Mouse (Mus musculus): ENCODE measurements at regions not wholly inside any gene's neighbourhood (a gene's known extent, or its start where the extent isn't known, plus 50 kb on each side); places are given as distances from the start of the nearest gene placed in this dataset.

DNA sequence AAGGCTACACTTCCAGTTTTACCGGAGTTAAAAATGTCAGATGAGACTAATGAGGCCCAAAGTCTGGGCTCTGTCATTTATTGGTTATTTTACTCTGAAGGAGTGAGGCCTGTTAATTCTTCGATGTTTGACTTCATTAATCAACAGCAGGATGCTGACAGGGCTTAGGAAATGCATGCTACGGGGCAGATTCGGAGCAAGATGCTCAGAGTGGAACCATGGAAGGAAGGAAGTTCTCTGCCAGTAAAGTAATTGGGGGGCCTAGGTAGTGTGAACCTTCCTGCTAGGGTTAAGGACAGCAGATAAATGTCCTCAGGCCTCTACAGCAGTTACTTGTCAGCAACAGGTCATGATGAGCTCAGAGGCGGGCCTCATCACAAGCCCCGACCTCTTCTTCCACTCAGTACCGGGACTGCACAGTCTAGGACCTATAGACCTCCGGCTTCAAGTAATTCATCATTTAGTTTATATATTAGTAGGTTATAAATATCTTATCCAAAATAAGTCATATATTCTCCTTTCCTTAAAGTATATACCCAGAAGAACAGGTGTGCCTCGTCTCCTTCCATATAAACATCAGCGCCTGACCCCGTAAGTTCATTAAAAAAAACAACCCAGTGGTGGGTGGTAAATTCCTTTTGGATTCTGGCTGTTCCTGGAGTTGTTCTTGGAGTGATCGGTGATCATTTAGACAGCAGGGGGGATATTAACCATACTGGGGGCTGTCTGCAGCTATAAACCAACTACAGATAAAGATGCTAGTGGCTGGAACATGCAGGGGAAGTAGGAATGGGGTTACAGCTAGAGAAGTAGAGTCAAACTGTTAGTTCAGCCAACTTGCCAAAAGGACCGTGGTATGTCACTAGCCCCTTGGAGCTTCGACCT, 124.9 kb upstream of the Egflam start:
- Histone ChIP-seq H3K79me2 (ENCODE audit: control insufficient read depth, insufficient read depth, low read length, poor library complexity) (no peaks in the 10 kb centered on the region), H3K36me3 (ENCODE audit: control insufficient read depth in 1 of 2, insufficient read depth in 2 of 2, low read length in 2 of 2) (no peaks in the 10 kb centered on the region), H3K9ac (ENCODE audit: control insufficient read depth, low read depth, low read length, poor library complexity, severe bottlenecking) (no peak overlapping the region), H3K27ac (ENCODE audit: control insufficient read depth, low read depth, low read length) (no peak overlapping the region), H3K4me3 (ENCODE audit: control insufficient read depth in 1 of 2, insufficient read depth in 1 of 2, low read depth in 2 of 2, low read length in 2 of 2) (no peak overlapping the region), H3K4me1 (ENCODE audit: control insufficient read depth in 1 of 2, insufficient read depth in 2 of 2, low read length in 2 of 2) (no peaks in the 10 kb centered on the region), H3K9me3 (replicated peaks; ENCODE audit: insufficient read depth, low read length) (no peaks in the 10 kb centered on the region), H3K27me3 (ENCODE audit: control insufficient read depth in 1 of 2, insufficient read depth in 2 of 2, low read length in 2 of 2) (peaks cover 0 to 3% of the 10 kb centered on the region in 2 experiments; a peak in 2 of 4 replicates)
- DNase-seq (ENCODE audit: low read depth, low spot score) = no peak
- no peak for TF ChIP-seq POLR2AphosphoS2 (IDR thresholded peaks at IDR 0.05; ENCODE audit: low read length)
- TF ChIP-seq ZMIZ1 (IDR thresholded peaks at IDR 0.05; ENCODE audit: low read depth, low read length) = no peak
- no peak for TF ChIP-seq RCOR1 (IDR thresholded peaks at IDR 0.05; ENCODE audit: low read depth, low read length)
- no peak for TF ChIP-seq ZNF384 (IDR thresholded peaks at IDR 0.05; ENCODE audit: low read depth, low read length)
- TF ChIP-seq TBP (IDR thresholded peaks at IDR 0.05; ENCODE audit: low read depth, low read length) = no peak
- no peak for TF ChIP-seq SMC3 (IDR thresholded peaks at IDR 0.05; ENCODE audit: low read depth, low read length)
- TF ChIP-seq CHD2 (IDR thresholded peaks at IDR 0.05; ENCODE audit: low read length) = no peak
- no peak for TF ChIP-seq MAX (IDR thresholded peaks at IDR 0.05; ENCODE audit: low read length)

DNA sequence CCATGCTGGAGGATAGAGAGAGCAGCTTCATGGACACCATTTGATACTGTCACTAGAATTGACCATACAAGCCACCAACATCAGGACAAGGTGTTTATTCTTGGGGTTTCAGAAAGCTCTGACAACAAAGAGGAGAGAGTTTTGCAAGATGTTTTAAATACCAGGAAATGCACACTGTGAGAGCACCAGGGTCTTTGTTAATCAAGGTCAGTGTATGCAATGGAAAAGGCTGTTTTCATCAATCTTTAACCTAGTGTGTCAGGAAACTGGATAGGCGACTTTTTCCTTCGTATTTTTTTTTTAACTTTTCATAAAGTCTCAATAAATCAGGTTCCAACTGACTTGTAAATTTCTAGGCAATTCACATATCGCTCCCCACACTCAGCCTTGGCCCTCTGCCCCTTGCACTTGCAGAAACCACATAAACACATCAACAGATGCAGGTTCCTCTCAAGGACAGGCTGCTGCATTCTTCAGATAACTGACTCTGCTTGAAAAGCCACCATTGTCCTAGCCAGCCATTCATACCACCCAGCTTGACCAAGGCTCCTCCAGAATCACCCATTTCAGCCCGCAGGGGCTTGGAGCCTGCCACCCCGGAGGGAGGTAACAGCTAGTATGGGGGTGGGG, 132.9 kb upstream of the Egflam start:
- Histone ChIP-seq H3K9ac (ENCODE audit: control insufficient read depth, low read depth, low read length, poor library complexity, severe bottlenecking) (no peak overlapping the region), H3K4me3 (ENCODE audit: control insufficient read depth in 1 of 2, insufficient read depth in 1 of 2, low read depth in 2 of 2, low read length in 2 of 2) (no peak overlapping the region), H3K27me3 (ENCODE audit: control insufficient read depth in 1 of 2, insufficient read depth in 2 of 2, low read length in 2 of 2) (no peaks in the 10 kb centered on the region), H3K27ac (ENCODE audit: control insufficient read depth, low read depth, low read length) (no peak overlapping the region), H3K4me1 (ENCODE audit: control insufficient read depth in 1 of 2, insufficient read depth in 2 of 2, low read length in 2 of 2) (peaks cover 4 to 8% of the 10 kb centered on the region in 2 experiments; a peak in 3 of 4 replicates), H3K79me2 (ENCODE audit: control insufficient read depth, insufficient read depth, low read length, poor library complexity) (no peaks in the 10 kb centered on the region), H3K36me3 (ENCODE audit: control insufficient read depth in 1 of 2, insufficient read depth in 2 of 2, low read length in 2 of 2) (0 out of 4 replicates have a peak, but pooled peaks cover 0 to 2% of the 10 kb centered on the region in 2 experiments), H3K9me3 (replicated peaks; ENCODE audit: insufficient read depth, low read length) (no peaks in the 10 kb centered on the region)
- DNase-seq (ENCODE audit: low read depth, low spot score) = peak; percentile 71
- peak; percentile 33; the same call in 1 of the 2 replicates for TF ChIP-seq MAFK (IDR thresholded peaks at IDR 0.05; ENCODE audit: borderline replicate concordance, low read depth, low read length)
- peak; percentile 56; the same call in 1 of the 2 replicates for TF ChIP-seq ZNF384 (IDR thresholded peaks at IDR 0.05; ENCODE audit: low read depth, low read length)
- peak; percentile 39; the same call in 1 of the 2 replicates for TF ChIP-seq TAL1 (IDR thresholded peaks at IDR 0.05; ENCODE audit: low read length)
- TF ChIP-seq RCOR1 (IDR thresholded peaks at IDR 0.05; ENCODE audit: low read depth, low read length) = peak; percentile 87
- peak; percentile 83 to 86 for TF ChIP-seq EP300 (IDR thresholded peaks at IDR 0.05; ENCODE audit: low read depth in 1 of 2, low read length in 2 of 2)
- peak; percentile 53 for TF ChIP-seq GATA1 (IDR thresholded peaks at IDR 0.05; ENCODE audit: low read depth, low read length)
- TF ChIP-seq BHLHE40 (IDR thresholded peaks at IDR 0.05; ENCODE audit: borderline replicate concordance, low read depth, low read length) = 0 out of 2 replicates have a peak, but pooled peaks have one; percentile 19
- TF ChIP-seq POLR2AphosphoS2 (IDR thresholded peaks at IDR 0.05; ENCODE audit: low read length) = no peak
- peak; percentile 67 for TF ChIP-seq MYB (IDR thresholded peaks at IDR 0.05; ENCODE audit: low read depth, low read length)
- no peak; the same call in 1 of the 2 replicates for TF ChIP-seq MXI1 (IDR thresholded peaks at IDR 0.05; ENCODE audit: low read depth, low read length)
- TF ChIP-seq HCFC1 (IDR thresholded peaks at IDR 0.05; ENCODE audit: low read depth, low read length) = no peak
- peak; percentile 89 for TF ChIP-seq TCF12 (IDR thresholded peaks at IDR 0.05; ENCODE audit: low read depth, low read length)
- TF ChIP-seq POLR2AphosphoS5 (IDR thresholded peaks at IDR 0.05; ENCODE audit: borderline replicate concordance, low read depth, low read length) = no peak
- TF ChIP-seq ETS1 (IDR thresholded peaks at IDR 0.05; ENCODE audit: low read depth, low read length) = peak; percentile 70
